Mouse (Mus musculus) G1E (cell line): ENCODE results near the gene Pnlip.

Experiments used
- CTCF ChIP-seq: IDR thresholded peaks from 2 replicates; pipeline ENCODE4 v1.5.1; 2012; ENCODE audit warnings: low read depth, low read length, inconsistent platforms, mixed read lengths
- GATA1 ChIP-seq: IDR thresholded peaks from 2 replicates; pipeline ENCODE4 v1.6.1; 2012; ENCODE audit warnings: borderline replicate concordance, low read length, inconsistent platforms, mixed read lengths
- POLR2AphosphoS5 ChIP-seq: IDR thresholded peaks from 2 replicates; pipeline ENCODE4 v1.6.1; 2012; ENCODE audit warnings: low read depth, low read length, inconsistent platforms; ENCODE audit not compliant: insufficient replicate concordance

DNA sequence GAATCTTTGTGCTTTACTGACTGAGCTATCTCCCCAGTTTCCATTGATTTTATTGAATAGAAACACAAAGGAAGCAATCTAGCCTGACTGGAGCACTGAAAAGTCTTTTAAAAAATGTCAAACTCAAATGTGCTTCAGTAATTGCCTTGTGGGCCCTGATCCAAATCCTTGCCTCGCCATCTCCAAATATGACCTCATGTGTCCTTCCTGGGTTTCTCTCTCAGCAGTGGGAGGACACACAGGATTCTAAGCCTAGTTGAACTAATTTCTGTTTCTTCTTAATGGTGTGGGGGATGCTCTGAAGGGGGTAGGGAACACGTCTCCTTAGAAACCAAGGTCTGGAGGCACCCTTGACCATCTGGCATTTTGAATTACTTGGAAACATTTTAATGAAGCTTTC is 22.3 kb downstream of the Pnlip start:
- TF ChIP-seq CTCF (no peak), GATA1 (no peak), POLR2AphosphoS5 (no peak)
